Mouse (Mus musculus) liver, adult (tissue): Measurements from ENCODE around the gene Nbas.

Experiments used
- GATA4 ChIP-seq: IDR thresholded peaks from 2 replicates; pipeline ENCODE4 v1.6.1; 2014; ENCODE audit warnings: mild to moderate bottlenecking, low read length; ENCODE audit not compliant: insufficient replicate concordance

The Nbas gene

DNA sequence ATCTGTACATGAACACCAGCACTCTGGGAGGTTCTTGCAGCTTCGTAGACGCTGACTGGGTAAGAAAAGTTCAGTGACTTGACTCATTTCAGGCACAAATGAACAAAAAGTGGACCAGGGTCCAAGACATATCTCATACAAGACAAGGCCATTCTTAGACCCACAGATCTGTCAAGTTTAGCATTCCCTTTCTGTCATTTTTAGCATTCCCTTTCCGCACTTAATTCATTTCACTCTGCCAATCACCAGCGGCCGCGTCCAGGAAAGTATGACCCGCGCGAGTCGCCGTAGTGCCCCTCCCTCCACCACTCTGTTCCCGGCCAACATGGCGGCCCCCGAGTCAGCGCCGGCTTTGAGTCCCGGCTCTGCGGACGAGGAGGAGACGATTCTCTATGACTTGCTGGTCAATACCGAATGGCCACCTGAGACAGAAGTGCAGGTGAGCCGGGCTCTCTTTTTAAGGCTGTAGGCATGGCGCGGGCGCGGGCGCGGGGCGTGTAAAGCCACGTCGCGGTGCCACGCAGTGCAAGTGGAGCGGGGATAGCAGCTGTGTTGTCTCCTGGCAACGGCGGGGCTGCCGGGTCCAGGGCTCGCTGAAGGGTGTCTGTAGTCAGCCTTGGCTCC lies at the start of gene Nbas:
Nbas (plus strand) TSS at position 308 of the 624 bp plus-strand sequence.
- TF ChIP-seq GATA4: no peak

DNA sequence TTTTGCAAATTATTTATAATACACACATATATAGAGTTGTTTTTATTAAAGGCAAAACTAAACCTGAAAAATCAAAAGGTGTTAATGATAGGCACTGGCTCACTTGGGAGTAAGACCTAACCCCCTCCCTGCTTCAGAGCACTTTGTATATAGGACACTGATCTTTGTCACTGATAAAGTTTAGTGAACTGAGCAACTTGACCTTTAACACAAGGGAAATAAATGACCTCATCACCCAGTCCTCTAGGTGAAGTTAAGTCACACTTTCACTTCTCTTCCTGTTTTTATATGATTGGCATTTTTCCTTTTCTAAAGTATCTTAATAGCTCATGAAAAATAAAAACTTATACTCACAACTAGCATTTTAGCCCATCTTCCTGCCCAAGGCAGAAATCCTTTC lies 26.5 kb upstream of the Nbas start:
- TF ChIP-seq GATA4: no peak

GRCm38 (mm10) chr12:13248691-13249572 lies 20.0 kb upstream of the Nbas start, which contains the start of gene Ddx1:
TSS of gene Ddx1 (minus strand) at chr12:13249213.
- TF ChIP-seq GATA4: no peak

DNA sequence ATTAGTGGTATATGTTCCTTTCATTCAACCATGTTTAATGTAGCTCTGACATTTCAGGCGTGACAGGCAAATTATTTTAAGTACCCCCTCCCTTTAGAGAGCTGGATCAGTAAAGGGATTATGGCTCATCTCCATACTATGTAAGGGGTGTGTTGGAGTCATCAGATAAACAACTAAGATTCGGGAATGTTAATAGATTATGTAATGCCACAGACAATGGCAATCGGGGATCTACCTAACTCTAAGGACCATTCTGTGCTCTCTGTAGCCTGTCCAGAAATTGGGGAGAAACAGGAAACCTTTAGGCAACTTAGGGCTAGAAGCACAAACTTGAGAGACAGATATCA lies 19.4 kb upstream of the Nbas start:
- no peak for TF ChIP-seq GATA4

DNA sequence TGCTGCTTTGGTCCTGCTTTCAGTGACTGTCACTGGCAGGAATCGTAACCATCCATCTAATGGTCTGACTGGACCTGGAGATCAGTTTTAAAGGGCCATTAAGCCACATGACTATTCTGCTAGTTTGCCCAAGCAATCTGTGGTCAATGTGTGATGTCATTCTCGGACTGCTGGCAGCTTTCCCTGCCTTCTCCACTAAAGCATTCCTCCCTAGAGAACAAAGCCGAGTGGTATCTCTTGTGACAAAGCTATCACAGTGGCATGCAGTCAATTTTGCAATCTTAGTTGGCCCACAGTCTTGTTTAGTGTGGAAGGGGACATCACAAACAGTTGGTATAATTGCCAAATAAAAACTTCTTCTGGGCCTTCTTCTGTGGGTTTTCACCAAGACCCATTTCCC lies 13.9 kb upstream of the Nbas start:
- TF ChIP-seq GATA4: no peak

- no peak for TF ChIP-seq GATA4
Observed at GRCm38 (mm10) chr12:13255701-13256100, 13.2 kb upstream of the Nbas start.

- TF ChIP-seq GATA4: no peak
Observed at GRCm38 (mm10) chr12:13268412-13268811, 521 bp upstream of the Nbas start.

DNA sequence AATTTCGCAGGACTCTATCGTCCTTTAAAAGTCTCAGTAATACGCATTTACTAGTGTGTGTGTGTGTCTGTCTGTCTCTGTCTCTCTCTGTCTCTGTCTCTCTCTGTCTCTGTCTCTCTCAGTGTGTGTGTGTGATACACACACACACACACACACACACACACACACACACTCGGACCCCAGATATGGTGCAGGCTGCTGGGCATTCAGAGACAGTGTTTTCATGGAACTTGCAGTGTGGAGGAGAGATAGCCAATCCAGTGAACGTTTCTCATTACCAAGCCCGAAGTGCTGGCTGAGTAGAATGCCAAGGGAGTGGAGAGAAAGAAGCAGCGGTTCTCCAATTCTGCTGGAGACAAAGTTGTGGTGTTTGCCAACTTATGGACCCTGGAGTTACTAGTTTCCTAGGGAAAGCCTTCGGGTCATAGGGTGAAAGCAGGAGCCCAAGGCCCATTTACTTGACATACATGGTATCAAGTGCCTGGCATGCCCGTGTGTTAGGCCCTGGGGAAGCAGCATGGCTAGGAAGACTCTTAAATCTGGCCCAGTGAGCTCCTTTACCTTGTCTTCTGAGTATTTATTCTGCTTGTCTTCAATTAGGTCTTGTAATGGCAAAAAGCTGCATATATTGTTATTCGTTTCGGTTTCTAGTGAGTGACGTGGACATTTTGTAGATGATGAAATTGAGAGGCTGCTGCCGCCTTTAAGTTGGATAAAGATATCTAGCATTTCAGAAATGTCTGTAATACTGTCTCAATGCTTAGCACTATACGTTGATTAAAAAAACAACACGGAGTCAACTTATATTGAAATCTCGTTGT lies 847 bp downstream of the Nbas start:
- TF ChIP-seq GATA4: no peak

DNA sequence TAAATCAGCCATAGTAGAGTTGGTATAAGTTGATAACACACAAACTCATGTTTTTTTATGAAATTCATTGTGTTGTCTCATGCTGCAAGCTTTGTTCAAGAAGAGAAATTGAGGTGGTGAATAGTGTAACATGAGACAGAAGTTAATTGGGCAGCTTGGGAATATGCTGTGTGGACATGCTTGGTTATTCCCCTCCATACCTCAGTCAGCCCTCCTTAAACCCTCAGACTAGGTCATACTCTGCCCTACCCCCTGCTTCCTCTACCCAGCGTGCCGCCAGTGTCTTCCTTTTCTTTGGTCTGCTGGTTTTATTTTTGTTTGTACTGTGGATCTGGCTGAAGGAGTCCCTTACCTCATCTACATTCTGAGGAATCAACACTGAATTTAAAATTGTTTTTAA lies 22.5 kb downstream of the Nbas start:
- TF ChIP-seq GATA4: no peak

- TF ChIP-seq GATA4: no peak
Observed at GRCm38 (mm10) chr12:13293421-13293881, 24.5 kb downstream of the Nbas start.

DNA sequence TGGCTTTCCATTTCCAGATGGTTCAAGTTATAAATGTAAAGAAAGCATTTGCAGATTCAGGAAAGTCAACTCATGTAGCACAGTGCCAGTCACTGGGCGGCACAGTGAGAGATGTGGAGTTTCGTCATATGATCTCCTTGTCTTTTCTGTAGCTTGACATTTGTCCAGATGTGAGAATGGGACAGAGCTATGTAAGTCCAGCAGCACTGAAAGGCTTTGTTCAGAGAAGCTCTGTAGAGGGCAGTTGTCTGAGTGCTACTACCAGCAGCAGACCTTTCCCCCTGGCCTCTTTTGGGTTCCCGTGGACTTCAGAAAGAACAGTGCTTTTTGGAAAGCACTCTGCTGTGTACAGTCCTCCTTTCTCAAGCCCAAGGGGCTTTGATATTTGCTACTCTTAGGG lies 34.1 kb downstream of the Nbas start:
- TF ChIP-seq GATA4: no peak

DNA sequence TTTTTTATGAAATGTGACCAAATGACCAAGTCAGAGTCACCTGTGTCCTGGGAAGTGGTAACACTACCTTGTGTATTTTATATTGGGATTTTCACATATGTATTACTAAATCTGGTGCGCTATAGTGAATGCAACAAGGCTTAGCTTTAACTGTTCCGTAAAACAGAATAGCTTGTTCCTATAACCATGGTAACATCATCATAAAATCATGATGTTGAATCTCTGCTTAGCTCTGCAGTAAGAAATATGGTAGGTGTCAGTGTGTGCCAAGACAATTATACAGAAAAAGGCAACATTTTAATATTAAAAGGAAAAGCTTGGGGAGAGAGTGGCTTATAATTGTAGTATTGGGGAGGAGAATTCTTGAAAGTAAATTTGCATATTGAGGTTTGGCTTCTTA lies 45.0 kb downstream of the Nbas start:
- no peak for TF ChIP-seq GATA4

DNA sequence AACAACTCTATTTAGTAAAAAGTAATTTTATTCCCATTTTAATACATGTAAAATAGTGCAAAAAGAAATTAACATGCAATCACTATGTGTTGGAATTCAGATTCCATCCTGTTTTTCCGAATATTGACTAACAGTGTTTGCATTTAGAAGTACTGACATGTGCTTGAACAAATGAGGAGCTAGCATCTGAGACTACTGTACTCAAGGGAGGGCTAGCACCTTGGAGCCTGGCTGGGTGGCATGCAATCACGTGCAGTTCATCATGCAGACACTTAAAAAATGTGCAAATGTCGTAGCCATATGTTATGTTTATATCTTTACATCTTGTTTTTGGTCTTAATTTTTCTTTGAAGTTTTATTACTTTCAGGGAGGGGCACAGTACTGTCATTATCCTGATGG lies 45.5 kb downstream of the Nbas start:
- TF ChIP-seq GATA4: no peak

- TF ChIP-seq GATA4: no peak
Observed at GRCm38 (mm10) chr12:13315081-13315480, 46.1 kb downstream of the Nbas start.

DNA sequence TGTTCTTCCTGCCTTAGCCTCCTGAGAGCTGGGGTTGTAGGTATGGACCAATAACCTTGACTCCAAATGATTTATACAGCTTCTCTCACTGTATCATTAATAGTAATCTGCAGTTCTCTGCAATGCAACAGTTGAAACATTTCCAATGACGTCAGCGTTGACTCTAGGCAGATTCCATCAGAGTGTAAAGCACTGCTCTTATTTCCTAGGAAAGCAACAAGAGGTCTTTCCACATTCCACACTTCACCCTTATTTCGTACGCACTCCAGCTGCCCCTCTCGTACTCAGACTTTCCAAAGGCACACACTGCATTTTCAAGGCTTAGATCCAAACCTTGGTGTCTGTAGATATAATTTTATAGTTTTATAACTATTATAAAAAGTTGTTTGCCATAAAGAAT lies 73.6 kb downstream of the Nbas start:
- TF ChIP-seq GATA4: no peak

- TF ChIP-seq GATA4: no peak
Observed at GRCm38 (mm10) chr12:13356201-13356600, 87.3 kb downstream of the Nbas start.
